Mouse (Mus musculus): ENCODE measurements around the gene Insr.
"Not testable (repeated sequence)": the region's sequence is repeated elsewhere in the genome, so short reads cannot be mapped to it uniquely, and the experiment has no call there.

Insr gene

DNA sequence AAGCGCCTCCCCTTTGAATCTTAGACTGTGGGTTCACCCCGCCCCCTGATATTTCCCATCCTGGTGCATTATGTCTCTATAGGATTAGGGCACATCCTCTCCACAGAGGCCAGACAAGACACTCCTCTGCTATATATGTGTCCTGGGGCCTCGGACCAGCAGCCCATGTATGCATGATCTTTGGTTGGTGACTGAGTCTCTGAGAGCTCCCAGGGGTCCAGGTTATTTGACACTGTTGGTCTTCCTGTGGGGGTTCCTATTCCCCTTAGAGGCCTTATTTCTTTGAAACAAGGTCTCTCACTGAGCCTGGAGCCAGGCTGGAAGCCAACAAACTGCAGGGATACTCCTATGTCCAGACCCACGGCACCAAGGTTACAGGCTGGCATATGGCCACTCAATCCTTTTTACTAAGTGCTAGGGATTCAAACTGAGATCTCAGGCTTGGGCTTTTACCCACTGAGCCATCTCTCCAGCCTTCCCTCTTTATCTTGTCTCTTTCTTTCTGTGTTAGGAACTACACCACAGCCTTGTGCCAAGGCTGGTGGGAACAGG, 62.8 kb downstream of the Insr start:
- in situ Hi-C loops (cut with MboI; ENCODE audit: low pct_unique_long_range_greater_than_20kb in 1 of 2, low sequenced_read_pairs in 2 of 2, unreplicated experiment in 1 of 2): no loop called here

DNA sequence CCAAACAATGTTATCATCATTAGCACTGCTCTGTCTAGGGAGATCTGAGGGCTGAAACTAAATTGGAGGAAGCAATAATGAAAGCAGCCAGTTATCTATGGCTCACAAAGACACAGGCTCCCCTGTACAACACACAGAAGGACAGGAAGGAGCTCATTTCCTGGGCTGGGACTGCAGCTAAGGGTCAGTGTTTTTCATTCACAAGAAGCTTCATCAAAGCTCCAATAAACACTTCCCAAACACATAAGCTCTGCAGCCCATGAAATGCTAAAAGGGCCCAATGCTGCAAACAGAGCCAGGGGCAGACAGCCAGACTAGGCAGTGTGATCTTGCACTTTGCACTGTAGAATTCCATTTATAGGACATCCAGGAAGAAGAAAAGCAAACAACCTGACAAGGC, 63.9 kb downstream of the Insr start:
- in situ Hi-C loops (cut with MboI; ENCODE audit: low pct_unique_long_range_greater_than_20kb in 1 of 2, low sequenced_read_pairs in 2 of 2, unreplicated experiment in 1 of 2): no loop called here

DNA sequence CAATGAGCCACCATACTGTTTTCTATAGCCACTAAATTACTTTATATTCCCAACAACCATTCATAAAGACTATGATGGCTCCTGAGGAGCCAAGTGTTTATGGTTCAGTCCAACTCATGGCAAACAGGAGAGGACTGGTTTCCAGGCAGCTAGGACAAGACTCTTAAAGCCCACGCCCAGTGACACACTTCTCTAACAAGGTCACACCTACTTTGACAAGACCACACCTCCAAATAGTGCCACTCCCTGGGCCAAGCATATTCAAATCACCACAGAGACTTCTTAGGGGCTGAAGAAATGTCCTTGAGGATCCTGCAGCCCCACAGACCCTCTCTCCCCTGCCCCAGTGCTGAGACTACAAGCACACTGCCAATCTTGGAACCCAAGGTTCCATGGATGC, 64.8 kb downstream of the Insr start:
- in situ Hi-C loops (cut with MboI; ENCODE audit: low pct_unique_long_range_greater_than_20kb in 1 of 2, low sequenced_read_pairs in 2 of 2, unreplicated experiment in 1 of 2): no loop called here

DNA sequence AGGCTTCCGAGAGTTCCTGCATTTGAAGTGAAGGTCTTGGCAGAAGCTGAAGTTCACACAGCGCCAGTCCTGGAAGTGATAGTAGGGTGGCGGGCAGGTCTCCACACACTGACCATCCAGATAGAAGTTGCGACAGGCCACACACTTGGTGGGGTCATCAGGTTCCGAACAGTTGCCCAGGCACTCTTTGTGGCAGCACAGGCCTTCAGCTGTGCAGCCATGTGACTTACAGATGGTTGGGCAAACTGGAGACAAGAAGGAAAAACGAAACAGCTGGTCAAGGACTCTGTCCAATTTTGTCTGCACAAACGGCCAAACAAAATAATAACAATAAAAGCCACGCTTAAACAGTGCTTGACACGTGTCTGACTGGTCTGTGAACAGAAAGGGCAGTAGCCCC, 68.0 kb downstream of the Insr start:
- in situ Hi-C loops (cut with MboI; ENCODE audit: low pct_unique_long_range_greater_than_20kb in 1 of 2, low sequenced_read_pairs in 2 of 2, unreplicated experiment in 1 of 2): no loop called here

DNA sequence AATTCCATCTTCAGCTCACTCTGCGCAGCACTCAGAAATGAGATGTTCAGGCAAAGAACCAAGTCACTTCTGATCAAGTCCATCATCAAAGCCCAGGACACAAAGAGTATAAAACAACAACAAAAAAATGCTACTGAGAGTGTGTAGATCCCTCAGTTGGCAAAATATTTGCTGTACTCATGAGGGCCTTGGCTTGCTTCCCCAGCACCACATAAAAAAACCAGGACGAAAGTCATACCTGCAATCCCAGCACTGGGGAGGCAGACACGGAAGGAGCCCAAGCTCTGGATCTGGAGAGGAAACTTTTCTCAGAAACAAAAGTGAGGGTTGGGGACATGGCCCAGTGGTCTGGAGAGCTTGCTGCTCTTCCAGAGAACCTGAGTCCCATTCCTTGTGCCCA, 69.5 kb downstream of the Insr start:
- in situ Hi-C loops (cut with MboI; ENCODE audit: low pct_unique_long_range_greater_than_20kb in 1 of 2, low sequenced_read_pairs in 2 of 2, unreplicated experiment in 1 of 2): no loop called here

DNA sequence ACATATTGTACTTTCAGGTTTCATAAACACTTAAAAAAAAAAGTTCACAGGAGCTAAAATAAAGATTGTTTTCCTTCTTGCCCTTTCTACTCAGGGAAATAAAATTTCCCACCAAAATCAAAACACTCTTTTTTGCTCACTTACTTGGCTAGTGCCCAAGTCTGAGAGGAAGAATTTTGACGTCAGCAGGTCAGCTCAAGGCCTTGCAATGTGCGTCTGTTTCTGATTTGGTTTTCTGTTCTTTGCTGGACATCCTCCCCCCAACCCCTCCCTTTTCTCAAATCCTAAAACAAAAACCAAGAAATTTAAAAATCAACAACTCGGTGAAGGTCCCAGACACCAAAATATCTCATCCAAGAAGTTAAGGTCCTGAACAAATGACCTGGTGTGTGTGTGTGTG, 70.1 kb downstream of the Insr start:
- in situ Hi-C loops (cut with MboI; ENCODE audit: low pct_unique_long_range_greater_than_20kb in 1 of 2, low sequenced_read_pairs in 2 of 2, unreplicated experiment in 1 of 2): no loop called here

DNA sequence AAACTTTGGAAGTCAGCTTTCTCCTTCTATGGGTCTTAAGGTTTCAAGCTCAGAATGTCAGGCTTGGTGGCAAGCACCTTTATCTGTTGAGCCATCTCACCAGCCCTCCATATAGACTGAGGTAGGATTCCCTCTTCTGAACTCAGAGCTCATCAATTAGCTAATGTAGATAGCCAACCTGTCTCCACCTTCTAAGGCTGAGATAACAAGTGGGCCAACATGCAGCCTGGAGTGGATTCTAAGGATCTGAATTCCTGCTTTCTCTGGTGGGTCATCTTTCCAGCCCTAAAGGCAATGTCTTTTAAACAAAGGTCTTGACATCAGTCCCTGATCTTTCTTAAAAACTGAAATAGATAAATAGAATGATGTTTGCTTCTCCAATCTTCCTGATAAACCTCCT, 70.7 kb downstream of the Insr start:
- in situ Hi-C loops (cut with MboI; ENCODE audit: low pct_unique_long_range_greater_than_20kb in 1 of 2, low sequenced_read_pairs in 2 of 2, unreplicated experiment in 1 of 2): no loop called here

DNA sequence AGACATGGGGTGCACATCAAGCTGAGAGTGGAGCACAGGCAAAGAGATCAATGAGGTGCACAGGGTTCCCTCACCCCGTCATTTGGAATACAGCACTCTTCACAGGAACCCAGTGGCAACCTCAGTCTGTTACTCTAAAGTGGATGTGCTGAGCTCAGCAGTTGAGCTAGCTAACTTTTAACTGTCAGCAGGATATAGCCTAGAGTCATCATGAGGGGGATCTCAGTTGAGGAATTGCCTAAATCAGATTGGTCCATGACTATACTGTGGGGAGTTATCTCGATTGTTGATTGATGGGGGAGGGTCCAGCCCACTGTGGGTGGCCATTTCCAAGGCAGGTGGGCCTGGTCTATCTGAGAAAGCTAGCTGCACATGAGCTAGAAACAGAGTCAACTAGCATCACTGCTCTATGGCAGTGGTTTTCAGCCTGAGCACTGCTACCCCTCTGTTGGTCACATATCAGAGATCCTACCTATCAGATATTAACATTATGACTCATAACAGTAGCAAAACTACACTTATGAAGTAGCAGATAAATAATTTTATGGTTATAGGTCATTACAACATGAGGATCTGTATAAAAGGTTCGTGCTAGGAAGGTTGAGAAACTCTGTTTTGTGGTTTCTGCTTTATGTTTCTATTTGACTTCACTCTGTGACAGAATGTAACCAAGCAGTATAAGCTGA, 74.5 kb downstream of the Insr start:
- in situ Hi-C loops (cut with MboI; ENCODE audit: low pct_unique_long_range_greater_than_20kb in 1 of 2, low sequenced_read_pairs in 2 of 2, unreplicated experiment in 1 of 2): no loop called here

DNA sequence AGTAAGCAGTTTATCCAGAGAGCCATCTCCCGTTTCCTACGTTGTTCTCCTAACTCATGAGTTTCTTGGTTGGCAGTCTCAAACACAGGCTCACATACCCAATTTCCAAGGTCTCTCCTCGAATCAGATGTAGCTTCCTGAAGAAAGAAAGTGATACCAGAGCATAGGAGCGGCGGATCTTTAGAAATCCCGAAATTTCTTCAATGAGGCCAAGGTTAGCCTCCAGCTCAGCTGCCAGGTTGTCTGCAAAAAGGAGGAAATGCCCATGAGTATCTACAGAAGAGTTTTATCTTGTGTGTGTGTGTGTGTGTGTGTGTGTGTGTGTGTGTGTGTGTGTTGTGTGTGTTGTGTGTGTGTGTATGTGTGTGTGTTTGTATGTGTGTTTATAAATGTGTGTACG, 76.6 kb downstream of the Insr start:
- in situ Hi-C loops (cut with MboI; ENCODE audit: low pct_unique_long_range_greater_than_20kb in 1 of 2, low sequenced_read_pairs in 2 of 2, unreplicated experiment in 1 of 2): no loop called here

DNA sequence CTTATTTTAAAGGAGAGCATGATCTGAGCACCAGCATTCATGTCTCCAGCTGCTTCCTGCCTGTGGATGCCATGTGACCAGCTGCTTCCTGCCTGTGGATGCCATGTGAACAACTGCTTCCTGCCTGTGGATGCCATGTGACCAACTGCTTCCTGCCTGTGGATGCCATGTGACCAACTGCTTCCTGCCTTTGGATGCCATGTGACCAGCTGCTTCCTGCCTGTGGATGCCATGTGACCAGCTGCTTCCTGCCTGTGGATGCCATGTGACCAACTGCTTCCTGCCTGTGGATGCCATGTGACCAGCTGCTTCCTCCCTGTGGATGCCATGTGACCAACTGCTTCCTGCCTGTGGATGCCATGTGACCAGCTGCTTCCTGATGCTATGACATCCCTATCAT, 85.1 kb downstream of the Insr start:
- in situ Hi-C loops (cut with MboI; ENCODE audit: low pct_unique_long_range_greater_than_20kb in 1 of 2, low sequenced_read_pairs in 2 of 2, unreplicated experiment in 1 of 2): not testable (repeated sequence)

DNA sequence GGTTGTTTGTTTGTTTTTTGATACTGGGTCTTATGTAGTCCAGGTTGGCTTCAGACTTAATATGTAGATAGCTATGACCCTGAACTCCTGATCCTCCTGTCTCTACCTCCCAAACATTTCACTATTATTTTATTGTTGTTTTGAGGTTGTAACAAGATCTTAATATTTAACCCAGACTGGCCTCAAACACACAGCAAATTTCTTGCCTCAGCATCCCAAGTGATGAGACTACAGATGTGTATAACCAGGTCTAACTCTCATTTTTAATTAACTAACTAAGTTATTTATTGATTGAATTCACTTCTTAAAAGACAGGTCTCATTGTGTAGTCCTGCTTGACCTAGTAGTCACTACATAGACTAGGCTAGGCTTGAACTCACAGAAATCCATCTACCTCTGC, 88.4 kb downstream of the Insr start:
- in situ Hi-C loops (cut with MboI; ENCODE audit: low pct_unique_long_range_greater_than_20kb in 1 of 2, low sequenced_read_pairs in 2 of 2, unreplicated experiment in 1 of 2): no loop called here

DNA sequence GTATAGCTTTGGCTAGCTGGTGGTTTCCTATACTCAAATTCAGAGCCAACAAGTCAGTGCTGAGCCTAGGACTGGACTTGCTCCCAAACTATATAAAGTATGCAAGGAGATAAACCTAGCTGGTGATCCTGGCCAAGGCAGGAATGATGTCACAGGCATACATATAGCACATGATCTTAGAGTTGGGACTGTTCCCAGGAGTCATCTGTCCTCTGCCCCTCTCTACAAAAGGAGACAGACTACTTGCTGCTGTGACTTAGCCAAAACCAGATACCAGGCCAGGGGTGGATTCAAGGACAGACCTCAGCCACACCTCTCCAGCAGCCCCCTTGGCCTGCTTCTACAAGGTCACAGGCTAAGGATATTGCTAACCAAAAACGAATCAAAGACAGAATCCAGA, 92.0 kb downstream of the Insr start:
- in situ Hi-C loops (cut with MboI; ENCODE audit: low pct_unique_long_range_greater_than_20kb in 1 of 2, low sequenced_read_pairs in 2 of 2, unreplicated experiment in 1 of 2): loop anchor here in 1 of 2 experiments (10.0 kb wide), 1 partner anchor 137 kb away; no protein-coding TSS in a partner anchor

DNA sequence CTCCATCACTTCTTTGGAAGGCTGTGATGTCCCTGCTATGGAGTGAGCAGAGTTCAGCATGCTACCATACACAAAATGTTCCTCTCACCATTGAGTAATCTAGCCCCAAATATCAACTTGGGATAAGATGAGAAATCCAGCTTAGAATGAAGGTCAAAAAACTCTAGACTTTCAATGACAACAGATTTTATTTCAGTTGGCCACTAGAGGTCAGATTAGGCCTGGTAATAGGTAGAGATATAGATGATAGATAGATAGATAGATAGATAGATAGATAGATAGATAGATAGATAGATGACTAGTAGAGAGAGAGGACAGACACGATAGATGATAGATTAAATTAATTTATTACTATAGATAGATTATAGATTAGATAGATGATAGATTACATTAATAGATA, 99.5 kb downstream of the Insr start:
- in situ Hi-C loops (cut with MboI; ENCODE audit: low pct_unique_long_range_greater_than_20kb in 1 of 2, low sequenced_read_pairs in 2 of 2, unreplicated experiment in 1 of 2): loop anchor here in 1 of 2 experiments (10.0 kb wide), 1 partner anchor 145 kb away; no protein-coding TSS in a partner anchor

DNA sequence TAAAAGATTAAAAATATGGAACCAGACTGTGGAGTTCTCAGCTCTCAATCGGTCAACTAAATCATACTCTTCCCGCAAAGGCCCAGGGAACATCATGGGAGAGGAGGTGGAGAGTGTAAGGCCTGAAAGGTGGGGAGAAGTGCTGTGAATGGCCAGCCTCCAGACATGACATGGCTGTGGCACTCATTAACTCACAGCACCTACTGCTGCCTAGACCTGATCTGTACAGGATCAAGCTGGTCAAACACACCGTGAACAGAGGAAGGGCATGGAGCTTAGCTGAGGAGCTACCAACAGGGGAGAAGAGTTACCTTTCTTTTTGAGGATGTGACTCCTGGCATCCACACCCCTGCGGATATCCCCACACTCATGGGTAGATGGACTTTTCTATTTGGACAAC, 102.0 kb downstream of the Insr start:
- in situ Hi-C loops (cut with MboI; ENCODE audit: low pct_unique_long_range_greater_than_20kb in 1 of 2, low sequenced_read_pairs in 2 of 2, unreplicated experiment in 1 of 2): no loop called here

DNA sequence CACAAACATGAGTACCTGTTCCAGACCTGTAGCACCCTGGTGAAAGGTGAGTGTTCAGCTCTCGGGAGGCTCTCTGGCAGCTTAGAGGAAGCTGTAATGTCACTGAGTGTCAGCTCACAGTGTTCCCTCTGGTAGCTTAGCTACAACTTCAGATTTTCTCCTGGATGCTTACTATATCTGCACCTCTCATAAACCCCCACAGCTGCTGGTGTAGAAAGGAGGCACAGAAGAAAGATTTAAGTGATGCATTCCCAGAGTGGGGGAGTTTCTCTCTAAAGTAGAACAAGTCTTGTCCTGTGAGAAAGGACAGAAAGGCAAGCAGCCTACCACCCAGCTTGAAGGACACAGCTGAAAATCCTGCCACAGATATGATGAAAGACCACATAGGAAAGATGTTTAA, 107.2 kb downstream of the Insr start:
- in situ Hi-C loops (cut with MboI; ENCODE audit: low pct_unique_long_range_greater_than_20kb in 1 of 2, low sequenced_read_pairs in 2 of 2, unreplicated experiment in 1 of 2): no loop called here

DNA sequence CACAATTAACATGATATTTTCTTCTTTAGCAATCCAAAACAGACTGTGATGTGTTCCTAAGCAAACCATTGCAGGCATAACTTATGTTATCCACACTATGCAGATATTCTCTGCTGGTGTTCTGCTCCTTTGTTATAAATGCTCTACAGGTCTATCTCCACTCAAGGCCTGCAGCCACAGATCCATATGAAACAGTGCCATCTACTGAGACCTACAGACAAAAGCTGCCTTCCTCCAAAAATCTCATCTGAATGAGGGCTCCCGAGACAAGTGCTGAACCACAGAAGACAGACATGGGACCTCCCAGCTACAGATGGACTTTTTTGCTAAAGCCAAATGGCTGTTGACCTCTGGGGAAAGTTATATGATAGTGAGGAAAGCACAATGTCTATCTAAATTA, 132.9 kb downstream of the Insr start:
- in situ Hi-C loops (cut with MboI; ENCODE audit: low pct_unique_long_range_greater_than_20kb in 1 of 2, low sequenced_read_pairs in 2 of 2, unreplicated experiment in 1 of 2): no loop called here

DNA sequence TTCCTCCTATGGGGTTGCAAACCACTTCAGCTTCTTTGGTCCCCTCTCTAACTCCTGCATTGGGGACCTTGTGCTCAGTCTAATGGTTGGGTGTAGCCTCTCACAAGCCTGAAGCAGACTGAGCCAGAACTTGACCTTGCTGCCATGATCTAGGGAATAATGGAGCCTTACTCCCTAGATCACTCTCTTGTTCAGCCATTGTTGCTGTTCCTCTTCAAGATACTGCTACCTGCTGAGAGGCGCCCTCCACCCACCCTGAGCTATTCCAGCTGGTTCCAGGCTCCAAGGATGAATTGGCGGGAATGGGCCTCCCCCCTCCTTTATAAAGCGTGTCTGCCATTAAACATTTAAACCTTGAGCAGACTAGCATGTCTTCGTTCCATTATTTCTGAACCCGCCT, 179.0 kb downstream of the Insr start:
- in situ Hi-C loops (cut with MboI; ENCODE audit: low pct_unique_long_range_greater_than_20kb in 1 of 2, low sequenced_read_pairs in 2 of 2, unreplicated experiment in 1 of 2): not testable (repeated sequence)

Measured in mouse embryonic stem cell (cell line).